Mouse (Mus musculus): Measurements from ENCODE around the gene Wdr5.

Wdr5 gene

DNA sequence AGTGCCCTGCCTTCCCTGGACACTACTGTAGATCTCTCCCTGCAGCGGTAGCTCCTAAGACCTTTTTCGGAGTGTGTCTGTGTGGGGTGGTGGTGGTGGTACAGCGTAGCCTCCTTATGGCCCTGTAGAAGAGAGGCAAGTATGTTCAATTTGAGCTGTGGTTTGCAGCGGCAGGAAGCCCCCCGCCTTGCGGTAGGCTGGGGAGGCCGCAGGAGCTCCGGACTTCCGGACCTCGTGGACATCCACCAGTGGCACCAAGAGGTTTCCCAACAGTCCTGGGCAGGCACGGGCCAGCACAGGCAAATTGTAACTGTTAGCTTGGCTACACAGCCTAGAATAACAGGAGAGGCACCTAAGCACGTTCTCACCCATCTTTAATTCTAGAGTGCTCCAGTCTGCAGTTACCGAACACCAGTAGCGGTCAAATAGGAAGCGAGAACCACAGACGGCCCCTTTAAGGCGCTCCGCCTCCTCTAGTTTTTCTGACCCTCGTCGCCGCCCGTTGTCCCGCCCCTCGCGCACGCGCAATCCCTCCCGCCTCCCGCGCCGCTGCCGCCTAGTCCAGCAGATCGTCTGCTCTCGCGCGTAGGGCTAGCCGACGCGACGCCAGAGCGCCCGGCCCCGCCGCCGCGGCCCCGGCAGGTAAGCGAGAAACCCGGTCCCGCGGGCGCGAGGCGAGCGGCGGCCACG, at the start of gene Wdr5:
Wdr5 (plus strand) TSS at position 519 of the 690 bp plus-strand sequence.
- peak; percentile 93 for DNase-seq

DNA sequence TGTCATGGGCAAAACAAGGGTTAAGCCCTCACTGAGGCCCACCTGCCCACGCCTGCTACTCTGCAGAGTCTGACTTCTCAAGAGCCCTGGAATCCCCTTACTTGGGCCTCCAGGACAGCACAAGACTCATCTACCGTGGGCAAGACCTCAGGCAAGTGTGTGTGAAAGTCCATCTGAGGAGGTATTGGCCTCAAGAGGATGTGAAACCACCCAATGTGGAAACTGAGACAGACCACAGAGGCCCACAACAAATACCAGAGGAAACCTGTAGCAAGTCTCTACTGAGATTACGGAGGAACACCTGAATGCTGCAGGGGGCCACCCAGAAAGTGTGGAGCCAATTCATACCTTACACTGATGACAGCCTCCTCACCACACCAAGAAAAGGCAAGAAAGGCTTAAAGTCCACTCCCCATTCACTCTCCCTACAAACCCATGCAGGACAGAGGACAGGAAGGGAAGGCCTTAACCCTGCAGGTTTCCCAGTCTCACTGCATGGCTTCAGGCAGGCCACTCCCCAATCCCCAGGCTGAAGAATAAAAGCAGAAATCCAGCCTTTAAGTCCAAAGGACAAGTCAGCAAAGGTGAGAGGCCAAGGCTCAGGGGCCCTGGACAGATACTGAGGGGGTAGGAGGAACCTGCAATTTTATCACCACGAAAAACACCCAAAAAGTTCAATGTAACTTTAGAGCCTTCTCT, 45.5 kb upstream of the Wdr5 start:
- DNase-seq, result no peak

DNA sequence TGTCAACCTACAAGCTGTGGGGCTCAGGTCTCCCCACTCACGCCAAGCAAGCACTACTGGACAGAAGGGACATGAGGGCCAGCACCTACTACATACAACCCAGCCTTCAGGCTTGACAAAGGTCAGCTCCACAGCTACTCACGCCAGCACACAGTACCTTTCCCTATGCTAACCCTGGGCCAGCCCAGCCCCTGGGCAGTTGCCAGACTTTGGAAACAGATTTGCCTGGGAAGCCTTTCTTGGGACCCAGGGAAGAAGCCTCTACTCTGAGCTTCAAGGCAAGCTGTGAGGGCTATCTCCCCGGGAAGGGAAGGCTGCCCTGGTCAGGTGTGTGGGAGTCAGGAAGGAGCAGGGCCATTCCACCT, 45.0 kb upstream of the Wdr5 start:
- no peak for DNase-seq

DNA sequence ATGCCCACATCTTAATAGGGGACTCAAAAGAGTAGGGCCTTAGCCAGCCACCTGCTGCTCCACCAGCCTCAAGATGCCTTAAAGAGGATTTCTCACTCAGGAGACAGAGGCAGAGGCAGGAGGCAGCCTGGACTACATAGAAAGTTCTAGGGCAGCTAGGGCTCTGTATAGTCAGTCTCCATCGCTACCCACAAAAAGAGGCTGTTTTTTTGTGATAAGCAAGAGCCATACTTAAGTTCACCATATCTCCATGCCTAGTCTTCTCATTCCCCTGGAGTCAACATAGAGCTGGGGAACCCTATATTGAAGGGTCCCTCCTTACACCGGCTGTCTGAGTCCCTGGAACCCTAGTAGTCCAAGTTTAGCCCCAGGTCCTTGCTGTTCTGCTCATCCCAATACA, 44.4 kb upstream of the Wdr5 start:
- no peak for DNase-seq

DNA sequence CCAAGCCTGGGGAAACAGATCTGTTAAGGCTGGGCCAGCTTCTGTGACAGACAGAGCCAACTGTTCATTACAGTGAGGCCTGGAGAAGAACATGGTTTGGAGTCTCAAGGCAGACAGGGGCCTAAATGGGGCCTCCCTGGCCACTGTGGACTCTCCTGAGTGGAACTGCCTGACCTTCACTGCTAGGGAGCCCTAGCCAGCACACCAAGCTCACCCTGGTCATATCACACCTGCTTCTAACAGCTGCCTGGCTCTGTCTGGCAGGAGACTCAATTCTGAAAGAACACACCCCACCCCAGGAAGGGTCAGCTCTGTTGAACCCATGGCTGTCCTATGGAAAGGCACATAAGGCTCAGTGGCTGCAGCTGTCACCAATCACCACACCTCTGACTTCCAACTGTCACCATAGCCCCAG, 43.8 kb upstream of the Wdr5 start:
- no peak for DNase-seq

DNA sequence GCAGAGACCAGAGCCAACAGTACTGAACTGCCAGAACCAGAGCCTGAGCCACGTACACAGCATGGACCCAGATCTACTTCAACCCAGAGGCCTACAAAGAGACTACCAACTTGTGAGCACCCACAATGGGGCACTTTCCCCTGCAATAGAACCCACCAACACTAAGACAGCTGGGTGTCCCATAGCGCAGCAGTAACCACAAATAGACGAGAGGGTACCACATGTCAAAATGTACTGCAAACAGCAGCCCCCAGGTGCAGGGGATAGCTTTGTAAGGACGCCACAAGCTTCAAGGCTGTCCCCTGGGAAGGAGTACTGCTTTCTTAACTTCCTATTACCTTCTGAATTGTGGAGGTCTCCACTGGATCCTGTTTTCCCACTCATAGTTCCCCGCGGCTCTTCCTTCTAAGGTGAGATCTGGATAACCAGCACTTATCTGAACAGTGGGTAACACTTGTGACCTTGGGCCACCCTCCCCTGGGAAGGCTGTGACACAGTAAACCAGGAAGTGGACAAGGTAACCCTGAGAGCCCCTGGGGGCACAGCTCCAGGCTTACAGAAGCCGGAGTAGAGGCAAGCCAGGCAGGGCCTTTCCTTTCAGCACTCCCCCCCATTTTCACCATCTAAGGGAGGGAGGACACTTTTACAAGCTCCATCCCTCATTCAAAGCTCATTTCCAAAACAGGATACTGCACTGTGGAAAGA, 41.7 kb upstream of the Wdr5 start:
- no peak for DNase-seq

DNA sequence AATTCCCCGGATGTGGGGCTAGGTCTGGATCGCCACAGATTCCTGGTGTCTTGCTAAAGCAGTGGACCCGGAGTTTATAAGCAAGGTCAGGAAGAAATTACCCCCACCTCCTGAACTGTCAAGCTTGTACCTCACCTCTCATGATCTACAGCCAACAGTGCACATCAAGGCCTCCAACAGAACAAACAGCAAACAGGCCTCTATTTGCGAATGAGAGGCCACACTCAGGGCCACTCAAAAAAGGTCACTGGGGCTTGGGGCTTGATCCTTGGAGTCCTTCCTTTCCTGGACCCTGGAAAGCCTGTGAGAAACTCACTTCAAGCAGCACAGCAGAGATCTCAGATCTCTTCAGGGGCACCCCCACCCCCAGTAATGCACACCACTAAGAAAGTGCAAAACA, 41.0 kb upstream of the Wdr5 start:
- no peak for DNase-seq

DNA sequence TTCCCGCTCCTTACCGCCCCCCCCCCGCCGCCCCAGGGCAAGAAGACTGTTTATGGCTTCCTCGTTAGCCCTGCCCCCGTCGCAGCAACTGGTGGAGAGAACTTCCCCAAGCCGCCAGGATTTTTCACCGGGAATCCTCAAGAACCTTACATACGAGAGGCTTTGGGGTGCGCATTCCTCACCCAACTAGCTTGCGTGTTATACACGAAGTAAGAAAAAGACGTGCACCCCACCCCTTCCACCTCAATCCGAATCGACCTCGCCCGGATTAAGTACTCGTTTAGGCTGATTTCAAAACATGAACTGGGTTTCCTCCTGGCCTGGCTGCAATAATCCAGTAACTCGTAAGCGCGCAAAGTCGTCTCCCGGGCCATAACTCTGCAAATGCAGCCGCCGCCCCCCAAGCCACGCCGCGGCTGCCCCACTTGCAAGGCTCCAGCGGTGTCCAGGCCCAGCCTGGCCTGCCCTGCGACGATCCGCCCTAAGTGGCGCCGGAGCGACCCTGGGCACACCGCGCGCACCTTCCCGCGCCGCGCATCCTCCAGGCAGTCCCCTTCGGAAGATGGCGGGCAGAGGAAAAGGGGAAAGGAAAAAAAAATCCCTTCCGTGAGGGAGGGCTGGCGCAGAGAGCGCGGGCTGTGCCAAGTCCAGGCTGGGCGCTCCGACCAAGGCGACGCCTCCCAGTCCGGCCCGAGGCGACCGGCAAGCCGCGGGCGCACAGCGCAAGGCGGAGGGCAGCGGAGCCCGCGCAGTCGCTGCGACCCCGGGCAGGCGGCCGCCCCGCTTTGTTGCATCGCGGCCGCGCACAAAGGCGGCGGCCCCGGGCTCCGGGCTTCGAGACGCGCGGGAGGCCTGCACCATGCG, 40.1 kb upstream of the Wdr5 start:
- DNase-seq, result no peak

DNA sequence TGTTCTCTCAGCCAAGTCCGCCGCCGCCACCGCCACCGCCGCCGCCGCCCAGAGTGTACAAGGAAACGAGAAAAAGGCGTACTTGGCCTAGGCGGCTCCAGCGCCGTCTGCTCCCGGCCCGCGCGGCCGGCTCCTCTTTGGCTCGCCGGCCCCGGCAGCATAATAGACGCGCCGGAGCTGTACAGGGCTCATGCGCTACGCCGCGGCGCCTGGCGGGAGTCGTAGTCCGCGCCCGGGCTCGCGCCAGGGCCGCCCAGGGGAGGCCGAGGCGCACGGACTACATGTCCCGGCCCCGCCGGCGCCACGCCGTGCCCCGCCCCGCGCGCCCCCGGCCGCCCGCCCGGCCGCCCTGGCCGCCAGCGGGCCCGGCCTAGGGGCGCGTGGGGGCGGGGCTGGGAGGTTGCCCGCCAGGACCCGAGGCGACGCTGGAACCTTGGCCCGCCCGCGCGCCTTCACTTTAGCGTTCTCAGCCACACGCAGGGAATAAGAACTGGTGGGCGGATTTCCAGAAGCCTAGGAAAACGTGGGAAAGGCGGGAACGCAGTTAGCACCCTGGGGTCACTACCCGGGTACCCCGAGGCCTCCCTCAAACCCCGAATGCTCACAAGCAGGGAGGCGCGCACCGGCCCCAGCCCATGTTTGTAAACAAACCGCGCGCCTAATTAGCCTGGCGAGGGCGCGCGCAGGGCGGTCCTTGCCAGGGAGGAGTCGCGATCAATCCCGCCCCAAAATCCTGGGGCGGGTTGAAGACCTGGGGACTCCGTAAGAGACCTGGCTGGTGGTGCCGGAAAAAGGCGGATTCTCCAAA, 39.3 kb upstream of the Wdr5 start:
- peak; percentile 96 for DNase-seq

DNA sequence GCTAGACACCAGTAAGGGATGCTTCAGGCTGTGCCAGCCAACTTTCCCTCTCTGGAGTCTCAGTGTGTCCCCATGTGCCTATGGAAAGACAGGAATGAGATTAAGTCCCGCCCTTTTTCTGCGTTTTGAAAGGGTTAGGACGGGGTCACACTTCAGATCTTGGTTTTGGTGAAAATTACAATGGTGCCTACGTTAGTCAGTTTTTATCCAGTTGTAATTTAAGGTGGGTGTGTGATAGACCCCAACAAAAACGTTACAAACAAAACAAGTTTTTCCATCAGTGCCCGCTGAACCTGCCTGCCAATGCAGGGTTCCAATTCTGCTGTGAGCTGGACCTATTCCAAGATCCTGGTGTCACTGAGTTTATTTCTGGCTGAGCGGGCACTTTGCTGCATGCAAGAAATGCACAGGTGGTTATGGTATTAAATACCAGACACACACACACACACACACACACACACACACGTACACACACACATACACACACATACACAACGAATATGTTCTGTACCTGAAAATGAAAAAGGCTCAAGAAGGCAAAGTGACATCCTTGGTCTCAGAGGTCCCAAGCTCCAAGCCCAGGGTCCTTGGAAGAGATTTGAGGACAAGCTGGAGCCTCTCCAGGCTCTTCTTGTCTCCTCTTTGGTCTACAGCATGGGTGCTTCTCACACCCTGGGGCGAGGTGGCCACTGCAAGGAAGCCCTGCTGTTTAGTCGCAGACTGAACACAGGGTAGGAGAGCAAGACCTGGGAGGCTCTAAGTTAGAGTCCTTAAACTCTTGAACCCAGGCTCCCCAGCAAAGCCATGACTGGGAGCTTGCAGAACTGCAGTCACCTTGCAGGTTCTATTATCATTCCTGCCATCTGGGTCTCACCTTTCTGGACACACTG, 38.4 kb upstream of the Wdr5 start:
- DNase-seq, result no peak

DNA sequence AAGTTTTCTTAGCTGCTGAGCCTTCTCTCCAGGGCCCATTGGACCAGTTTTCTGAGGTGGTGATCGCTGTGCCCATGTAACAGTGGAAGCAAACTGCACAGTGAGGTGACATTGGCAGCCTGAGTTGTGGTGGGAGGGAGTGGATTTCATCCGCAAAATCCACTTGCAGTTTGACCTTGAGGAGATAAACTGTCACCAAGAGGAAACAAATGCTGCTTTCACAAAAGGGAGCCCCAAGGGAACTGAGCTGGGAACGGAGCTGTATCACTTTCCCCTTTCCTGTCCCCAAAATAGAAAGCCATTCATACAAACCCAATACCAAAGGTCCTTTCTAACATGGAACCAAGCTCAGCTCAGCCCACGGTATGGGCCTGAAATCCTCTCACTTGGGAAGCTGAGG, 35.1 kb upstream of the Wdr5 start:
- DNase-seq, result no peak

DNA sequence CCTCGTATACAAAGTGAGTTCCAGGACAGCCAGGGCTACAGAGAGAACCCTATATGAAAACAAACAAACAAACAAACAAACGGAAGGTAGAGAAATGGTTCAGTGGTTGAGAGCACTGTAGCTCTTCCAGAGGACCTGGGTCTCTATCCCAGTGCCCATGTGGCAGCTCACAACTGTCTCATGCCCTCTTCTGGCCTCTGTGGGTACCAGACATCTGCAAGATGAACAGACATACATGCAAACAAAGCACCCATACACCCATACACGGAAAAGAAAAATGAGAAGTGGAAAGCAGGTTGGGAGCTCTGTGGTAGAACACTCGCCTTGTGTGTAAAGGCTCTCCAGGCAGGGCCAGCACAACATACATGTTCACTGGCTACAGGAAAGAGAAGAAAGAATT, 34.6 kb upstream of the Wdr5 start:
- no peak for DNase-seq

DNA sequence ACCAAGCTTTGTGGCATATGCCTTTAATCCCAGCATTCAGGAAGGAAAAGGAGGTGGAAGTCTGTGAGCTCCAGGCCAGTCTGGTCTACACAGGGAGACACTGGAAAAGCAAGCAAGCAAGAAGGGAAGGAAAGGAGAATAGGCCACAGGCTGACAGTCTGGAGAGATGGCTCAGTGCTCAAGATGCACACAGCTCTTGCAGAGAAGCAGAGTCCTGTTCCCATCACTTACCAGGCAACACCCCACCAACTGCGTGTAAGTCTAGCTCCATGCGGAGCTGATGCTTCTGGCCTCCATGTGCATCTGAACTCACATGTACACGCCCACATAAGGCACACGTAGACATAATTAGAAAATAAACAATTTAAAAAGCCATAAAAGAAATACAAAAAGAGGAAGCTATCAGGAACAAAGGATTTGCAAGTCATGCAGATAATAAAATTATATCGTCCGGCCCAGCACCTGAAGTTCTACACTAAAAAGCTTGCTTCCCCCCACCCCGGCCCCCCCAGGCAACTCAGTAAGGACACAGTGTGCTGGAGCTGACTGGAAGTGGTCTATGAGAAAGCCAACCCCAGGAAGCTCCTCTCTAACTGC, 32.6 kb upstream of the Wdr5 start:
- no peak for DNase-seq

DNA sequence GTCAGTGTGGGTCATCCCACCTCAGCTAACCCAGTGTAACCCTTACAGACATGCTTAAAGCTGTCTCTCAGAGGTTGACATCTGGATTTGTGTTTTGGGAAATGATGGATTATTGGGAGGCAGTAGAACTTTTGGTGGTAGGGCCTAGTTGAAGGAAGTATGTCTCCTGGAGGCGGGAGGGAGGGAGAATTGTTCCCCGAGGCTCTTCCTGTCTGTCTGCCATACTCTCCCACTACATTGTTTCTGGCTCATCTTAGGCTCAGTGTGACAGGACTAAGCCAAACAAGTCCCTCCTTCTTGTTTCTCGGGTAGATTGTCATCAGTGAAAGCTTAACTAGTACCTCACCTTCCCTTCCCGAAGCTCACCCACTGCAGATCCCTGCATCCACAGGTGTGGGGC, 28.2 kb upstream of the Wdr5 start:
- no peak for DNase-seq

DNA sequence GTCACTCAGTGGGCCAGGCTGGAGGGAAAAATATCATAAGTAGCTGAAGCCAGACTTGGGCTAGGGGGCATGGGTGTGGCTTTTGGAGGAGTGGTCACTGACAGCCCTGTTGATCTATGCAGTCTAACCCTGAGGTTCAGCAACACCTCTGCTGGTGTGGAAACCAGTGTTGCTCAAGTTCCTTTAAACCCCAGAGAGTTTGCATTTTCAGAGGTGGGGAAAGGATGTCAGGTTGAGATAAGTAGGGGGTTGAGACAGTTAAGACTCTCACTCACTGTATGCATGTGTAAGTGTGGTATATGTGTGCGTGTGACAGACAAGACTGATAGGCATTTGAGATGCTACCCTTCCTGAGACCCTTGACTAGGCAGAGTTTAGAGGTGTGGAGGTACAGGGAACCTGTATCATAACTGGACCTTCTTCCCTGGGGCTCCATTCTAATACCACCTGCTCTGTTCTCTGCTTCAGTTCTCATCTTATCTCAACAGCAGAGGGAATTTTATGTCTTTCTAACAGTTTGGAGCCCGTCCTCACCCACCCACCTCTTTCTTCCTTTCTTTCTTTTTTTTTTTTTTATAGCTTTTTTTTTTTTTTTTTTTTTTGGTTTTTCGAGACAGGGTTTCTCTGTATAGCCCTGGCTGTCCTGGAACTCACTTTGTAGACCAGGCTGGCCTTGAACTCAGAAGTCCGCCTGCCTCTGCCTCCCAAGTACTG, 27.5 kb upstream of the Wdr5 start:
- DNase-seq, result no peak

DNA sequence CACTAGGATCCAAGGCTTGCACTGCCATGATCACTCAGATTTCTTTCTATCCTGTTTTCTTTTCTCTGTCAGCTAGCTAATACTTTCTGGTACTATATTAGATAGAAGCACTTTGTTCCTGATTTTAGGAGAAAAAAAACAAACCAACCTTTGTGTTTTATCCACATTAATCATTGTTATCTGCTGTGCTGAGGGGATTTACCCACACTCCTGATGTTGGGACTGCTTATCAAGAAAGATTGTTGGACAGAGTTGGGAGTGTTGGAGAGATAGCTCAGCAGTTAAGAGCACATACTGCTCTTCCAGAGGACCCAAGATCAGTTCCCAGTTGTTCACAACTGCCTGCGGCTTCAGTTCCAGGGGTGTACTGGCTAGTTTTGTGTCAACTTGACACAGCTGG, 26.6 kb upstream of the Wdr5 start:
- DNase-seq, result no peak

DNA sequence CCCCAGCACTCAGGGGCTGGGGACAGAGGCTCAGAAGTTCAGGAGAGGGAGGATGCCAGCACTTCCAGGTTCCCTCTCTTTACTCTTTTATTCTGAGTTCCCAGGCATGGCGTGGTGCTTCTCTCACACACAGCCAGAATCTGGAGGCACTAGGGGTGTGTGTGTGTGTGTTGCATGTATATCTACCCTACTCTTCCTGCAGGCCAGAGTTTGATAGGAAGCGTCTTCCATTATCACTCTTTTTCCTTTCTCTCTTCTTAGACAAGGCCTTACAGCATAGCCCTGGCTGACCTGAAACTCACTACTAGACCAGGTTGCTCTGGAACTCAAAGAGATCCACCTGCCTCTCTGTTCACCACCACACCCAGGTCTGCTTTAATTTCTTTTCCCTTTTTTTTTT, 24.0 kb upstream of the Wdr5 start:
- DNase-seq, result no peak

DNA sequence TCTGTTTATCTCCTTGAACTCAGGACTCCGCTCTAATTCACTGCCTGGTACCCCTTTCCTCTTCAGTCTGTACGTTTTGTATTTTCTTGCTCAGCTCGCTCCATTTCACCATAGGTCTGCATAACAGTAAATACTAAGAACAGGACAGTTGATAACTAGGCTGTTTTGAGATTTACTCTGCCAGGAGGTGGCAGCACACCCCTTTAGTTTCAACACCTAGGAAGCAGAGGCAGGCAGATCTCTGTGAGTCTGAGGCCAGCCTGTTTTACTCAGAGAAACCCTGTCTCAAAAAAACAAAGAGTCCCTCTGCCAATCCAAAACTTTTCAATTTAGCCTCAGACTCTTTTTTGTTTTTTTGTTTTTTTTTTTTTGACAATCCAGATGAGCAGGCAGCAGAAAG, 21.0 kb upstream of the Wdr5 start:
- no peak for DNase-seq

DNA sequence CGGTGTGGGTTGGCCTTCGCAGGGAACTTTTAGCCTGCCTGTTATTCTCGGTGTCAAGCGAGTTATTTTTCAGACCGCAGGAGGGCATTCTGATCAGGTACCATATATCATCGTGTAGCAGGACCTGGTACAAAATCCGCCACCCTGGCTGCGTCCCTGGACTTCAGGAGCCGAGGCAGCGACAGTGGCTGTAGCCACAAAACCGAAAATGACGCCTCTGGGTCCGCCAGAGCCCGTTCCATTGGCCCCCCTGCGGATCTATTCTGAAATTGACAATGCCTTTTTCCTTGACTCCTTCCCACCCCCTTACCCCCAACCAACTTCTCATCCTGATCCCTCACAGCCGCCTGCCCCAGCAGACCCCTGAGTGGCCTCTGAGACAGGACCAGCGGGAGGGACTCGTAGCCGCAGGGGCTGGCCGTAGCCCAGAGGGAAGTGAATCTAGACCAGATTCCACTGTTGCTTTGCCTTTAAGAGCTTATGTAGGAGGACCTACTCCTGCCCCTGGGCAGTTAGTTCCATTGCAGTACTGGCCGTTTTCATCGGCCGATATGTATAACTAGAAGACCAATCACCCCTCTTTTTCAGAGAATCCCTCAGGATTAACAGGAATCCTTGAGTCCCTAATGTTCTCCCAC, 18.4 kb upstream of the Wdr5 start:
- DNase-seq, result no peak
